Mouse (Mus musculus): ENCODE results near the gene Artn.

Gene Artn

DNA sequence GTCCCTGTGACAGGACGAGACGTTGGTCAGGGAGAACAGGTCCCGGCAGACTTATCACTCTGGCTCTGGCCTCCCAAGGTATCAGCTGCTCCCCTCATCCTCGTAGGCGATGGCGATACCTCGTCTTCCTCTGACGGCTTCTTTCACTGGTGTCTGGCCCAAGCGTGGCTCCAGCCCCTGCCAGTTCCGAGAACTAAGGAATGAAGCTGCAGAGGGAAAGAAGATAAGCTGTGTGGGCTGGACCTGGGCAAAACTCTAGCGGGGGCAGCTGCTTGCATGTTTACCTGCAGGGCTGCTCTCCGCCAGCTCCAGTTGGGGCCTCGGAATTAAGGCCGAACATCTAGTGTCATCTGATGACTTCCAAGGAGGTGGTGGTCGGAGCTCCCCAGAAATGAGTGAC is 40.1 kb downstream of the Artn start:
- in situ Hi-C loops (cut with MboI), result no loop called here

- in situ Hi-C loops (cut with MboI), result no loop called here
Observed at GRCm38 (mm10) chr4:117887920-117888319, 41.6 kb downstream of the Artn start.

- in situ Hi-C loops (cut with MboI), result no loop called here
Observed at GRCm38 (mm10) chr4:117887133-117887532, 42.4 kb downstream of the Artn start, which contains the start of gene Atp6v0b. Atp6v0b (minus strand) TSS chr4:117887333.

- in situ Hi-C loops (cut with MboI), result no loop called here
Observed at GRCm38 (mm10) chr4:117886644-117887043, 42.9 kb downstream of the Artn start.

- in situ Hi-C loops (cut with MboI), result no loop called here
Observed at GRCm38 (mm10) chr4:117885994-117886393, 43.6 kb downstream of the Artn start.

- in situ Hi-C loops (cut with MboI), result no loop called here
Observed at GRCm38 (mm10) chr4:117885093-117885492, 44.5 kb downstream of the Artn start.

GRCm38 (mm10) chr4:117884146-117884545 is 45.4 kb downstream of the Artn start:
- in situ Hi-C loops (cut with MboI), result no loop called here

- in situ Hi-C loops (cut with MboI), result no loop called here
Observed at GRCm38 (mm10) chr4:117882701-117883691, 46.6 kb downstream of the Artn start, which contains the start of gene B4galt2. B4galt2 (minus strand) TSS chr4:117883487.

DNA sequence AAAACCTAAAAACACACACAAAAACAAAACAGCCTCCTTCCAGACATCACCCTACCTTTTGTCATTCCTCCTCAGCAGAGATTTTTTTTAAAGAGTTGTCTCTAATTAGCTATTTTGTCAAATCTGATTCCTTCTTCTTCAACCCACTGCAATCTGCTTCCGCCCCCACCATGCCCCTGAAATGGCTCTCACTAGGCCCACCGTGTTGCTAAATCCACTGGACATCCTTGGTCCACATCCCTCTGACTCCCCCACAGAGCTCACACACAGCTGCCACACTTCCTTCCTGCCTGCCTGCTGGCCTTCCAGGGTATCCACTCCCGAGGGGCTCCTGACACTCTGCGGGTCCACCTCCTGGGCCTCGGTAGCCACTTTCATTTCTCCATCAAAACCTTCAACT is 50.9 kb downstream of the Artn start:
- in situ Hi-C loops (cut with MboI), result no loop called here

DNA sequence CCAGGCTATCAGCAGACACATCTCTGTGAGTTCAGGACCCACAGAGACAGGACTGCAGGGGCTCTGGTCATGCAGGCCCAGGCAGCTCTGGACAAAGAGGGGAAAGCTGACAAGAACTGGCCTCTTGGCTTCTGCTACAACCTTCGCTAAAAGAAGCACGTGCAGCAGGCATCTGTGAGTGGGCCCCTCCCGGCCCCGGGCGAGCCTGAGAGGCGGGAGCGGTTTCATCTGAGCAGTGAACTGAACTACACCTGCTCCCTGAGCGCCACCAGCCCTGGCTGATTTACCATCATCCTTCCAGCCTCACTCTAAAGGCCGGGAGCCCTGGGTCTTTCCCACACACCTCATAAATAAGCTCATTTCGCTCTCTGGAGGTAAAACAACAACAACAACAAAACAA is 51.3 kb downstream of the Artn start:
- in situ Hi-C loops (cut with MboI), result no loop called here

All from mature B cell (primary cell).